Mouse (Mus musculus) cerebellum, adult 2 months (tissue): ENCODE measurements around the gene Ankrd12. TPM values are rescaled to one million over a fixed set of nuclear protein-coding genes. Genes with fewer than 3 reads are reported as not detected.

Experiments
- DNase-seq, 2 experiments: peaks; one replicate each; pipeline ENCODE4 v3.0.0; 2021
- H3K27ac ChIP-seq: fragments of 200-500 bp; 2 replicates; pipeline ENCODE4 v1.5.1; 2012; ENCODE audit warnings: low read length, control low read depth, inconsistent platforms; ENCODE audit not compliant: insufficient read depth
- H3K27me3 ChIP-seq: fragments of 200-500 bp; 2 replicates; pipeline ENCODE4 v1.6.1; 2012; ENCODE audit warnings: inconsistent platforms, mild to moderate bottlenecking, low read length, moderate library complexity; ENCODE audit not compliant: control insufficient read depth, insufficient read depth
- H3K4me1 ChIP-seq: fragments of 200-500 bp; 2 replicates; pipeline ENCODE4 v1.6.1; 2011; ENCODE audit warnings: low read length; ENCODE audit not compliant: control insufficient read depth, insufficient read depth
- H3K4me3 ChIP-seq: fragments of 200-500 bp; replicated peaks from 2 replicates; pipeline ENCODE3; 2011; ENCODE audit warnings: mild to moderate bottlenecking, low read depth, low read length, control low read depth; ENCODE audit not compliant: insufficient read depth
- CTCF ChIP-seq: fragments of 200-500 bp; IDR thresholded peaks from 2 replicates; pipeline ENCODE4 v1.5.1; 2011; ENCODE audit warnings: low read depth, mild to moderate bottlenecking, control low read depth, low read length, moderate library complexity, borderline replicate concordance; ENCODE audit not compliant: insufficient read depth
- POLR2A ChIP-seq: fragments of 200-500 bp; IDR thresholded peaks from 2 replicates; pipeline ENCODE4 v1.6.1; 2011; ENCODE audit warnings: low read length, control low read depth, borderline replicate concordance; ENCODE audit not compliant: insufficient read depth
- WGBS: fragments of 180-500 bp; shearing (Covaris S2); methylation state at CpG from one replicate; pipeline ENCODE4 v1.1.7; 2018; 5-methylcytosine and 5-hydroxymethylcytosine counted together
- polyA plus RNA-seq: library from polyadenylated mRNA; depleted of rRNA; stranded (reverse); fragments of >200 nt; gene quantifications from 2 replicates; pipeline ENCODE4 v1.2.3, GENCODE M21; 2012

Ankrd12 gene
- polyA plus RNA-seq, 1 experiment, result 25.5 TPM

DNA sequence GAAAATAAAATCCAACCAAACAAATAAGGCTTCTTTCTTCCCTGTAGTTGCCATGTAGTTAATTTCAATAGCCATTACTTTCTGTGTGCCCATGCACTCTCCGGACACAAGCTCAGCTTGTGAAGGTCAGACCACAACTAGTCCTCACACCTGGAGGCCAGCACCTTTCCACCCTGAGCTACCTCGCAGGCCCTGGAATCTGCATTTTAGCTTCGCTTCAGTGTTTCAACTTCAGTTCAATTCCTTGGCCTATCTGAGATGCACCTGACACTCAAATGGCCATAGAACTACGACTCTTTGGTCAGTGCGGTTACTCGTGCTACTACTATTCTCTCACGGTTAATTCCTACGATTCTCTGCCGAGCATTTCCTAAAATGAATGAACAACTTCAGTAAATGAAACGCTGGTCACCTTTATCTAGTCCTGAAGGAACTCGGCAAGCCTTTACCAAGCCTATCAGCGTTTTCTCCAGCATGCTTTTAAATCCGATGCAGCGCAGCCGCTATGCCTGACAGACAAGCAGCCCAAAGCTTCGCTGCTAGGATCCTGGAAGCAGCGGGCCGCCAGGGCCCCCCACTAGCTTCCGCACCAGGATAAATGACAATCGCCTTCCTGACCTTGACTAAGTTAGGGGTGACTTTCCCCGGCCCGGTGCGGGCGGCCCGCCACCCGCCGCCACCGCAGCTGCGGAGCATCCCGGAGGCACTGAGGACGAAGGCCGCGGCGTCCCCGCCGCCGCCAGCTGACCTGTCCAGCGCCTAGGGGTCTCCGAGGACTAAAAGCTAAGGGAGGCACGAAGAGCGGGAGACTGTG is 23.9 kb upstream of the Ankrd12 start:
- H3K4me1 ChIP-seq, result no peaks in the 10 kb centered on the region; the same call in 1 of the 2 replicates
- no peak for TF ChIP-seq CTCF
- peak overlapping the region; percentile 99 for H3K27ac ChIP-seq
- H3K4me3 ChIP-seq, result peak overlapping the region; percentile 90
- peak; percentile 23 to 37 for DNase-seq
- no peaks in the 10 kb centered on the region for H3K27me3 ChIP-seq
- WGBS, result 2% methylated on average over 40 of the region's 41 CpGs

DNA sequence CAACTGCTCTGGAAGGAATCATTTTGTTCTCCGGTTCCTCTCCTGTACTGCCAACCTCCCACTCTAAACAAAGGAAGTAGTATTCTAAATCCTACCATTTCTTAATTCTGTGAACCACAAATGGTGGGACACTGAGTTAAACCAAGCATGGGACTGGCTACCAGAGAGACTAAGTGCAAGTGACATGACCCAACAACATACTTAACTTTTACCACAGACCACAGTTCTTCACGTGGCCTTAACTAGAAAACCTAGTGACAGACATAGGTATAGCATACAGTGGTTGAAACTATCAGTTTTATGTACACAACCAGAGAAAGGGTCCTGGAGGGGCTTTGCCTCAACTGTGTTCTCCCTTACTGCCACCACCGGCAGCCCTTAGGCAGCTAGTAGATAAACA is 15.8 kb upstream of the Ankrd12 start:
- Histone ChIP-seq H3K4me3 (no peak overlapping the region), H3K27me3 (no peaks in the 10 kb centered on the region), H3K4me1 (no peaks in the 10 kb centered on the region; the same call in 1 of the 2 replicates), H3K27ac (no peak overlapping the region)
- no peak for DNase-seq
- TF ChIP-seq POLR2A (no peak), CTCF (no peak)
- 74% methylated on average over 3 of the region's 3 CpGs for WGBS

DNA sequence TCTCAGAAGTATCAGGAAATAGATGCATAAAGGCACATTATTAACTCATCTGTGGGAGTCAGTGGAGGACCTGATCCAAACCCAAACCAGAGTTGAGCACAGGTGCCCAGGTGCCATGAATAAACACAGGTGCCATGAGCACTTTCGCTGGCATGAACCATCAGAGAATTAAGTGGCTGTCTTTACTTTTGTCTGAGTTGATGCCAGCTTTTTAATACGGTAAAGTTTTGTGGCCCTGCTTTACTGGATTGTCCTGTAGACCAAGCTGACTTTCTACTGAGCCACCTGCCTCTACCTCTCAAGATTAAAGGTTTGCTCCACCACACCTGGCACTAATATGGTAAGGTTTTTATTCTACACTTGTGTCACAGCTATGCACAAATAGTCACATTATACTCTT is 15.2 kb upstream of the Ankrd12 start:
- Histone ChIP-seq H3K27ac (no peak overlapping the region), H3K27me3 (no peaks in the 10 kb centered on the region), H3K4me3 (no peak overlapping the region), H3K4me1 (no peaks in the 10 kb centered on the region; the same call in 1 of the 2 replicates)
- no peak for DNase-seq
- 67% methylated on average over 2 of the region's 2 CpGs for WGBS
- TF ChIP-seq CTCF (no peak), POLR2A (no peak)

DNA sequence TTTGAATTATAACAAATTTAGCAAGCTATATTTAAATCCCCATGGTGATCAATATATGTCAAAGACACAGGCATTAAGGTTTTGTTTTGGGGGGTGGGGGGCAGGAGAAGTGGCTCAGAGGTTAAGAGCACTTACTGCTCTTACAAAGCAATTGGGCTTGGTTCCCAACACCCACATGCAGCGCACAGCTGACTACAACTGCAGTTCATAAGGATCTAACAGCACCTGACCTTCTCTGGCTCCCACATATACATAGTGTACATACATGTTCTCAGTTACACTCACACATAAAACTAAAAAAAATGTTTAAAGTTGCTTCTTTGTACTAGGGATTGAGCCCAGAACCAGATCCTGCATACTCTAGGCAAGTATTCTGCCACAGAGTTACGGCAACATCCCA is 14.5 kb upstream of the Ankrd12 start:
- no peak for DNase-seq
- WGBS, result 68% methylated on average over 2 of the region's 2 CpGs
- Histone ChIP-seq H3K27ac (no peak overlapping the region), H3K27me3 (no peaks in the 10 kb centered on the region), H3K4me3 (no peak overlapping the region), H3K4me1 (no peaks in the 10 kb centered on the region; the same call in 1 of the 2 replicates)
- TF ChIP-seq CTCF (no peak), POLR2A (no peak)

DNA sequence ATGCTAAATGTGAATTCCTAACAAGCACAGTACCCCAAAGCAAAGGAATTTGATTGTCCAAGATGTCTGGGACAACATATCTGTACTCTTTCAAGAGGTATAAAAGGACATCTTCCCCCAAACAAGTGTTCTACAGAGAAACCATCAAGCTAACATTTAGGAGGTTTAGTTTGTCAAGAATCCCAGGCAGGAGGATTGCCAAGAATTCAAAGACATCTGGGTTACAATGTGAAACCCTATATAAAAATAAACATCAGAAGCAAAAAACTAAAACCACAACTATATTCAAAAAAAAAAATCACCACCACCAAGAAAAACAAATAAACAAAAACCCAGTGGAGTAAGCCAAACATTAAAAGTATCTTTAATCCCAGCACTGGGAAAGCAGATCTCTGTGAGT is 13.4 kb upstream of the Ankrd12 start:
- Histone ChIP-seq H3K4me3 (no peak overlapping the region), H3K27ac (no peak overlapping the region), H3K27me3 (no peaks in the 10 kb centered on the region), H3K4me1 (no peaks in the 10 kb centered on the region; the same call in 1 of the 2 replicates)
- TF ChIP-seq POLR2A (no peak), CTCF (no peak)
- DNase-seq, result no peak

DNA sequence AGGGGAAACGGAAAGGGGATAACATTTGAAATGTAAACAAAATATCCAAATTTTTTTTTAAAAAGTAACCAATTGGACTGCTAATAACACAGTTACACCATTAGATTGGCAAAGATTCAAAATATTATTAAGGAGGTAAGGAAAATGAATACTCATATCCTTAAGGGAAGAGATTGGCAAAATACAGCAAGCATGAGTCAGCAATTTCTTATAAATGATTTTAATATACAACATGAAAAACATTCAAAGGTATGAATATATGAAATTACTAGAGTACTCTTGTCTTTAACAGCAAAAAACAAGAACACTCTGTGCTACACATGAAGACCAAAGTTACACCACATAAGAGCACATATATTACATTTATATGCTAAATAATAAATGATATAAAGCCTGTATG is 8.1 kb upstream of the Ankrd12 start:
- Histone ChIP-seq H3K4me1 (no peaks in the 10 kb centered on the region), H3K4me3 (no peak overlapping the region), H3K27me3 (no peaks in the 10 kb centered on the region), H3K27ac (no peak overlapping the region)
- WGBS, result 91% methylated on average over 1 of the region's 1 CpGs
- TF ChIP-seq POLR2A, result no peak
- no peak for TF ChIP-seq CTCF
- DNase-seq, result no peak

DNA sequence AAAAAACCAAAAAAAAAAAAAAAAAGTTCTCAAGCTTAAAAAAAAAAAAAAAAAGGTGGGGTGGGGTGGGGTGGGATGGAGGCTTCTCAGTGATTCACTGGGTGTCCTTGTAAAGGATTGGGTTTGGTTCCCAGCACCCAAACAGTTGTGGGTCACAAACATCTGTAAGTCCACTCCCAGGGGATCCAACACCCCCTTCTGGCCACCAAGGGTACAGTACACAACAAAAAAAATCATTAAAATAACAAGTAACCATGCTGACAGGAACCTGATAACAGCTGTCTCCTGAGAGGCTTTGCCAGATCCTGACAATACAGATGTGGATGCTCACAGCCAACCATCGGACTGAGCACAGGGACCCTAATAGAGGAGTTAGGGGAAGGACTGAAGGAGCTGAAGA is 7.6 kb upstream of the Ankrd12 start:
- Histone ChIP-seq H3K27ac (no peak overlapping the region), H3K4me1 (no peaks in the 10 kb centered on the region), H3K4me3 (no peak overlapping the region), H3K27me3 (no peaks in the 10 kb centered on the region)
- TF ChIP-seq POLR2A (no peak), CTCF (no peak)
- peak in 1 of 2 experiments; percentile 6 for DNase-seq
- WGBS, result 86% methylated on average over 1 of the region's 1 CpGs

DNA sequence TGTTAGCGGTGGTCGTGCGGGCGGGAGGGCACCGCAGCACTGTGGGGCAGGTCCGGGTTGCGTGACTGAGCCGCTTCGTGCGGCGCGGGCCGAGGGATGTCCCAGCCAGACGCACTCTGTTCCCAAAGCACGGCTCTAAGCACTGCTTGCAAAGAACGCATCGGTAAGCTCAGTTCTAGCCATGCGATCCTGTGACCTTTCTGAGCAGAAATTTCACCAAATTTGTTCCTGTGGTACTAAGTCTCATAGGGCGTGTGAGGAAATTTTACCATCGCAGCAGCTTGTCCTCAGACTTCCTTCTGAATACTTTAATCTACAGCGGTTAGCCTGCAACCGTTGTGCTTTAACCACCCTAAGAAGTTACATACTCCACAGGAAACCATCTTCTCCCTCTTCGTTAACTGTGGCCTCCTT is 555 bp upstream of the Ankrd12 start:
- DNase-seq, result no peak
- Histone ChIP-seq H3K27ac (peak overlapping the region; percentile 65), H3K4me3 (peak overlapping the region; percentile 100), H3K27me3 (no peaks in the 10 kb centered on the region), H3K4me1 (no peaks in the 10 kb centered on the region)
- TF ChIP-seq POLR2A (no peak), CTCF (no peak)
- WGBS, result 1% methylated on average over 23 of the region's 23 CpGs
